Mouse (Mus musculus) layer of hippocampus, adult 18-20 months (tissue): ENCODE data around the gene Orai1. TPM values are rescaled to one million over a fixed set of nuclear protein-coding genes. Genes with fewer than 3 reads are reported as not detected.
"Not testable (repeated sequence)": the region's sequence is repeated elsewhere in the genome, so short reads cannot be mapped to it uniquely, and the experiment has no call there.

ENCODE experiments used
- DNase-seq, 2 experiments: peaks; one replicate each; pipeline ENCODE4 v3.0.0; 2022; ENCODE audit warnings: low spot score in 2 of 2
- long read RNA-seq: library from polyadenylated mRNA; stranded (forward); transcript quantifications from one replicate; pipeline ENCODE4 v2.0.0, GENCODE M21; 2021
- total RNA-seq, 2 experiments: library from RNA; stranded (reverse); gene quantifications; 2 replicates each; pipeline ENCODE4 v1.2.3; 2021

Gene Orai1
- total RNA-seq: 10 to 100 TPM; 11.2 to 11.9 TPM
- long read RNA-seq, transcript Orai1-202 (2 exons, 1,875 nt): major isoform, 14 of 15 reads
- long read RNA-seq, partial matches to known transcripts: 0 of 15 reads
- long read RNA-seq, other reads (novel, unspliced or antisense): 0 of 15 reads

- DNase-seq: peak; percentile 95 to 98
These were observed at the start of gene Orai1 for GRCm38 (mm10) chr5:123014753-123015701. Gene Orai1, plus strand, starts transcription at chr5:123015074.

GRCm38 (mm10) chr5:122965427-122965826 lies 49.4 kb upstream of the Orai1 start:
- DNase-seq: peak in 1 of 2 experiments; percentile 57

GRCm38 (mm10) chr5:122968322-122968721 lies 46.6 kb upstream of the Orai1 start:
- peak in 1 of 2 experiments; percentile 82 for DNase-seq

- DNase-seq: no peak
These were observed 44.8 kb upstream of the Orai1 start for GRCm38 (mm10) chr5:122970056-122970455.

GRCm38 (mm10) chr5:122971438-122971837 lies 43.4 kb upstream of the Orai1 start:
- DNase-seq: no peak

GRCm38 (mm10) chr5:122972116-122972515 lies 42.8 kb upstream of the Orai1 start:
- peak in 1 of 2 experiments; percentile 81 for DNase-seq

- not testable (repeated sequence) for DNase-seq
These were observed 40.2 kb upstream of the Orai1 start for GRCm38 (mm10) chr5:122974701-122975100.

GRCm38 (mm10) chr5:122978970-122979369 lies 35.9 kb upstream of the Orai1 start:
- DNase-seq: no peak

- DNase-seq: no peak
These were observed 30.4 kb upstream of the Orai1 start for GRCm38 (mm10) chr5:122984483-122984882.

GRCm38 (mm10) chr5:122985276-122985675 lies 29.6 kb upstream of the Orai1 start:
- DNase-seq: no peak

GRCm38 (mm10) chr5:122986091-122986493 lies 28.8 kb upstream of the Orai1 start:
- no peak for DNase-seq

- peak in 1 of 2 experiments; percentile 44 for DNase-seq
These were observed 27.5 kb upstream of the Orai1 start for GRCm38 (mm10) chr5:122987211-122988020.

- DNase-seq: peak; percentile 54 to 58
These were observed 26.7 kb upstream of the Orai1 start for GRCm38 (mm10) chr5:122988021-122988751.

GRCm38 (mm10) chr5:122989001-122989525 lies 25.8 kb upstream of the Orai1 start:
- DNase-seq: peak; percentile 56 to 80

- DNase-seq: no peak
These were observed 25.1 kb upstream of the Orai1 start, which contains the start of gene Kdm2b for GRCm38 (mm10) chr5:122989551-122990330. Gene Kdm2b, minus strand, starts transcription at chr5:122989823.

- DNase-seq: no peak
These were observed 24.3 kb upstream of the Orai1 start for GRCm38 (mm10) chr5:122990411-122991160.

GRCm38 (mm10) chr5:122991350-122992004 lies 23.4 kb upstream of the Orai1 start:
- DNase-seq: no peak

- DNase-seq: no peak
These were observed 21.1 kb upstream of the Orai1 start for GRCm38 (mm10) chr5:122993811-122994210.
